In the genomic region with DNA sequence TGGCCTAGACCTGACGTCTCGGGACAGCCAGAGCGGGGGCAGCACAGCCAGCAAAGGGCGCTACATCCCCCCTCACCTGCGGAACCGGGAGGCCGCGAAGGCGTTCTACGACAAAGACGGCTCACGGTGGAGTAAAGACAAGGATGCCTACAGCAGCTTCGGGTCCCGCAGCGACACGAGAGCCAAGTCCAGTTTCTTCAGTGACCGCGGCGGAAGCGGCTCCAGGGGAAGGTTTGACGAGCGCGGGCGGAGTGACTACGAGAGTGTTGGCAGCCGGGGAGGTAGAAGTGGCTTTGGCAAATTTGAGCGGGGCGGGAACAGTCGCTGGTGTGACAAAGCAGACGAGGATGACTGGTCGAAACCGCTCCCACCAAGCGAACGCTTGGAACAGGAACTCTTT, we compare ENCODE assay signal across 26 mouse cellular contexts. TPM values are rescaled to one million over a fixed set of nuclear protein-coding genes. Genes with fewer than 3 reads are reported as not detected.
DNase-seq lines count a peak whose midpoint lies in the region; ATAC-seq and TF ChIP-seq lines count a peak whose summit lies in the region.
"Had no signal": no experiment of that assay in that cellular context is flagged by ENCODE, and none has a peak within 500 bp of the region (broad histone marks: within the 10 kb centered on the region; RNA-seq: fewer than 3 reads in every experiment).

No protein-coding gene starts in this region.

- no peak overlapping the region for H3K27ac ChIP-seq in heart, embryonic 13.5 days (replicated peaks)
- no peak overlapping the region for H3K27ac ChIP-seq in heart, embryonic 11.5 days (ENCODE audit: low read depth, low read length)
- no peak overlapping the region for H3K27ac ChIP-seq in hindbrain, embryonic 12.5 days
- H3K27ac ChIP-seq: embryonic facial prominence, embryonic 13.5 days; forebrain, embryonic 12.5 days; hindbrain, embryonic 10.5 days; hindbrain, embryonic 15.5 days had no signal

- DNase-seq in thymus, postnatal 4 days = peak; percentile 6
- no peak for DNase-seq in thymus, postnatal 36 days
- DNase-seq in G1E (ENCODE audit: low spot score) = no peak
- DNase-seq in testis, postnatal 14 days (ENCODE audit: low spot score) = peak; percentile 61
- no peak for DNase-seq in liver
- DNase-seq: adrenal gland, postnatal 14 days; cerebellum, adult 11-12 months; cerebellum, adult 9-10 months; cerebellum, postnatal 25 days; gastrocnemius, postnatal 10 days; kidney, adult 2 months had no signal

- no peak overlapping the region for H3K9ac ChIP-seq in heart, embryonic 13.5 days
- H3K9ac ChIP-seq in heart, embryonic 11.5 days (ENCODE audit: low read depth, low read length) = no peak overlapping the region
- H3K9ac ChIP-seq in hindbrain, embryonic 12.5 days = no peak overlapping the region
- H3K9ac ChIP-seq: embryonic facial prominence, embryonic 13.5 days; forebrain, embryonic 12.5 days; heart, embryonic 12.5 days; hindbrain, embryonic 15.5 days had no signal

- H3K27me3 ChIP-seq in heart, embryonic 13.5 days (replicated peaks) = no peaks in the 10 kb centered on the region
- H3K27me3 ChIP-seq in heart, embryonic 11.5 days (ENCODE audit: control insufficient read depth, insufficient read depth, low read length) = no peaks in the 10 kb centered on the region
- H3K27me3 ChIP-seq in G1E (ENCODE audit: insufficient read depth, low read length) = no peaks in the 10 kb centered on the region
- no peaks in the 10 kb centered on the region for H3K27me3 ChIP-seq in hindbrain, embryonic 12.5 days
- H3K27me3 ChIP-seq: CH12.LX; embryonic facial prominence, embryonic 13.5 days; forebrain, embryonic 12.5 days; heart, embryonic 12.5 days; hindbrain, embryonic 15.5 days had no signal

- no peak for ATAC-seq in heart, embryonic 13.5 days (ENCODE audit: extremely low read depth, insufficient number of reproducible peaks, low FRiP score, low TSS enrichment)
- no peak for ATAC-seq in heart, embryonic 11.5 days (replicated peaks; ENCODE audit: insufficient number of reproducible peaks, low FRiP score, low TSS enrichment)
- ATAC-seq in G1E (ENCODE audit: extremely low read depth, insufficient number of reproducible peaks, low FRiP score, poor library complexity, severe bottlenecking) = no peak
- ATAC-seq in hindbrain, embryonic 12.5 days (ENCODE audit: low FRiP score) = no peak
- ATAC-seq: forebrain, embryonic 16.5 days; intestine, embryonic 16.5 days had no signal

- peaks cover 31% of the 10 kb centered on the region for H3K9me3 ChIP-seq in heart, embryonic 13.5 days
- H3K9me3 ChIP-seq in heart, embryonic 11.5 days (replicated peaks; ENCODE audit: control insufficient read depth, low read length) = peaks cover 7% of the 10 kb centered on the region
- peaks cover 41% of the 10 kb centered on the region for H3K9me3 ChIP-seq in G1E (replicated peaks)
- H3K9me3 ChIP-seq in hindbrain, embryonic 12.5 days (replicated peaks) = peaks cover 25% of the 10 kb centered on the region

- H3K4me3 ChIP-seq in heart, embryonic 13.5 days = no peak overlapping the region
- H3K4me3 ChIP-seq in heart, embryonic 11.5 days (ENCODE audit: low read depth, low read length) = no peak overlapping the region
- peak overlapping the region; percentile 18; the same call in 1 of the 2 replicates for H3K4me3 ChIP-seq in G1E (ENCODE audit: low read depth, low read length)
- H3K4me3 ChIP-seq in hindbrain, embryonic 12.5 days = no peak overlapping the region
- H3K4me3 ChIP-seq: embryonic facial prominence, embryonic 13.5 days; forebrain, embryonic 12.5 days; heart, embryonic 12.5 days; hindbrain, embryonic 10.5 days; hindbrain, embryonic 15.5 days had no signal

- 0 out of 2 replicates have a peak, but pooled peaks cover 1% of the 10 kb centered on the region for H3K4me1 ChIP-seq in heart, embryonic 13.5 days
- no peaks in the 10 kb centered on the region for H3K4me1 ChIP-seq in heart, embryonic 11.5 days (ENCODE audit: control insufficient read depth, insufficient read depth, low read length)
- no peaks in the 10 kb centered on the region for H3K4me1 ChIP-seq in G1E (ENCODE audit: insufficient read depth, low read depth, low read length)
- no peaks in the 10 kb centered on the region for H3K4me1 ChIP-seq in hindbrain, embryonic 12.5 days
- H3K4me1 ChIP-seq: embryonic facial prominence, embryonic 13.5 days; forebrain, embryonic 12.5 days; heart, embryonic 12.5 days; hindbrain, embryonic 10.5 days; hindbrain, embryonic 15.5 days had no signal

- 0 out of 2 replicates have a peak, but pooled peaks cover 2% of the 10 kb centered on the region for H3K36me3 ChIP-seq in heart, embryonic 13.5 days
- H3K36me3 ChIP-seq in heart, embryonic 11.5 days (ENCODE audit: control insufficient read depth, insufficient read depth, low read length) = no peaks in the 10 kb centered on the region
- no peaks in the 10 kb centered on the region for H3K36me3 ChIP-seq in G1E (replicated peaks)
- H3K36me3 ChIP-seq in hindbrain, embryonic 12.5 days = no peaks in the 10 kb centered on the region
- H3K36me3 ChIP-seq: embryonic facial prominence, embryonic 13.5 days; forebrain, embryonic 12.5 days; heart, embryonic 12.5 days; hindbrain, embryonic 15.5 days had no signal

- H3K4me2 ChIP-seq in heart, embryonic 13.5 days = 0 out of 2 replicates have a peak overlapping the region, but pooled peaks have one; percentile 25
- no peak overlapping the region for H3K4me2 ChIP-seq in heart, embryonic 11.5 days
- no peak overlapping the region for H3K4me2 ChIP-seq in hindbrain, embryonic 12.5 days (replicated peaks)
- H3K4me2 ChIP-seq: embryonic facial prominence, embryonic 13.5 days; forebrain, embryonic 12.5 days; heart, embryonic 12.5 days; hindbrain, embryonic 15.5 days had no signal

- WGBS in heart, embryonic 13.5 days = 76% methylated on average over 34 of the region's 34 CpGs
- WGBS in heart, embryonic 11.5 days (ENCODE audit: insufficient replicate concordance) = 82% methylated on average over 34 of the region's 34 CpGs
- 90% methylated on average over 34 of the region's 34 CpGs for whole genome bisulfite sequencing in hindbrain, embryonic 12.5 days

- no peak for TF ChIP-seq CTCF in G1E (IDR thresholded peaks at IDR 0.05; ENCODE audit: low read depth, low read length)

RNA-seq across cellular contexts. Expression of gene D1Pas1, which starts 0.7 kb away (rescaled TPM):
- 0.27 and 0.40 TPM in 2 replicates for polyA plus RNA-seq in heart, embryonic 13.5 days (2015; fragmentation: Nextera tagmentation; extraction: Ambion mirVana)
- 0.21 and 0.58 TPM in 2 replicates for polyA plus RNA-seq in heart, embryonic 11.5 days (2014; fragmentation: Nextera tagmentation; extraction: Ambion mirVana)
- total RNA-seq in G1E (2014; fragmentation: Nextera tagmentation) = not detected in 2 replicates
- total RNA-seq in G1E (2017) = 0.06 and 0.27 TPM in 2 replicates
- polyA plus RNA-seq in G1E (2012) = not detected in 2 replicates
- polyA plus RNA-seq in hindbrain, embryonic 12.5 days (2016; fragmentation: Nextera tagmentation; extraction: Ambion mirVana) = 0.10 and 0.39 TPM in 2 replicates
- total RNA-seq: adrenal gland, adult 18-20 months; adrenal gland, postnatal 14 days; CH12.LX; gastrocnemius, postnatal 10 days; gastrocnemius, postnatal 4 days had no signal
- polyA plus RNA-seq: cortical plate, adult 2 months; embryonic facial prominence, embryonic 13.5 days; forebrain, embryonic 12.5 days; forebrain, embryonic 16.5 days; frontal cortex, adult 2 months had no signal

Comparison
In these comparisons a context has a peak if more than half of its experiments do, and no peak if none do; other contexts are left out.
1. DNase-seq: peak in thymus, postnatal 4 days (single experiment) and testis, postnatal 14 days (single experiment); none in thymus, postnatal 36 days (0 of 2), G1E (single experiment) and liver (single experiment).